Mouse (Mus musculus): ENCODE measurements around the gene Cps1.

The Cps1 gene

DNA sequence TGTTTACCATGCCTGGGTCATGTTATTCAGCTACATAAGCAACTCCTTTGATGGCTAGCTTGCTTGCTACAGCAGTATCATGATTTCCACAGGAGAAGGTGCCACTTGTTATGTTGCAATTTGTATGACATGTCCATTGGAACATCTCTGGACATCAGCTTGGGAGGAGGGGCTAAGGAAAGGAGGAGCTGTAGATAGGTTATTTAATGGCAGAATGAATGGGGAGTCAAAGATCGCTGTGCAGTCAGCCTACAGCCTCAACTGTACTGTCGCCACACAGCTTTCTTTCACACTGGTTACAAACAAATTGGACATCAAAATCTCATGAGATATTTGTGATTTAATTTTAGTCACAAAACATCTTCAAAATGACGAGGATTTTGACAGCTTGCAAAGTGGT, at the start of gene Cps1:
Gene Cps1 (plus strand): TSS at position 230 of the 400 bp plus-strand sequence.
- in situ Hi-C loops (cut with MseI, MboI) = no loop called here

DNA sequence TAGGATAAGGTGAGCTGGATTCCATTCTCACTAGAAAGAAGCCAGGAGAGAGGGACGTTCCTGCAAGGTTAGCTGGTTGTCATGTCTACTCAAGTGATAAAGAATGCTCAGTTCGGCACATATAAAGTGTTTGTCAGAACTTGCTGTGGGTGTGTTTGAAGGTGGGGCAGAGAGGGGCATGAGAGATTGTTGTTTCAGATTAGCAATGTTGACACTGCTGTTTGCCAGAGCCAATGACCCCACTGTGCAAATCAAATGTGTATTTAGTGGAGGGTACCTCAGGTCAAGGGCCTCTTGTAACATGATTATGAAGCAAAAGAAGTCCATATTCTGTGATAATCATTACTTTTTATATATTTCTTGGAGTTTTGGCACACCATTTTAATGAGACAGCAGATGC, 45.1 kb upstream of the Cps1 start:
- in situ Hi-C loops (cut with MseI, MboI) = no loop called here

DNA sequence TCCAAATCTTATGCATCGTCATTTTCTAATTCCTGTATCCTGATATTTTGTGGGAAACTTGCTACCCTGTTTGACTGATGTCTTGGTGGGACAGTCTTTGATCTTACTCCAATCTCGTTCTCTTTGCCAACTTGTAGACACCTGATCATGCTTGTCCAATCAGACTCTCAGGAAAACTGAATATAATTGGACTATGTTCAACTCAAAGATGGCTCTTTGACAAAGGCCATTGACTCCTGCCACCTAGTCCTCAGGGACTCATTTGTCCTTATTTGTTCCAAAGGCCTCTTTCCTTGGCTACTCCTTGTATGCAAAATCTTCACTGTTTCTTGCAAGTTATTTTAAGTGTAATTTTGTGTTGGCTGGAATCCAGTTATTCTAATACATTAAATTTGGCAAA, 44.2 kb upstream of the Cps1 start:
- in situ Hi-C loops (cut with MseI, MboI) = no loop called here

DNA sequence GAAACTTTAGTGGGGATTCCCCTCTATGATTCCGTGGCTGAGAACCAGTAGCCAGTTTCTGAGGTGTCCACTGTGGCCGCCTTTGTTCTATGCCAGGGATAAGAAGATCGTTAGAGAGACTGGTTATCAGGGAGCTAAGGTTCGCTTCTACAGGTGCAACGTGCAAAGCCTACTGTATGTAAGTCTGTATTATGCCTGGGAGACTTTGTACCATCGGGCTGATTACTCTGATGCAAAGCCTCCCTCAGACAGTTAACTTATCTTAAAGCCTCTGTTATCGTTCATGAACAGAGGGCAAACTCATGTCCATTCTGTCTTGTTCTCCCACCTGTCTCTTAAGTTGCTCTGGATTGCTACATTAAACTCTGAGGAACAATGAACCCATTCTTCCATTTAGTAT, 43.7 kb upstream of the Cps1 start:
- in situ Hi-C loops (cut with MseI, MboI) = no loop called here

DNA sequence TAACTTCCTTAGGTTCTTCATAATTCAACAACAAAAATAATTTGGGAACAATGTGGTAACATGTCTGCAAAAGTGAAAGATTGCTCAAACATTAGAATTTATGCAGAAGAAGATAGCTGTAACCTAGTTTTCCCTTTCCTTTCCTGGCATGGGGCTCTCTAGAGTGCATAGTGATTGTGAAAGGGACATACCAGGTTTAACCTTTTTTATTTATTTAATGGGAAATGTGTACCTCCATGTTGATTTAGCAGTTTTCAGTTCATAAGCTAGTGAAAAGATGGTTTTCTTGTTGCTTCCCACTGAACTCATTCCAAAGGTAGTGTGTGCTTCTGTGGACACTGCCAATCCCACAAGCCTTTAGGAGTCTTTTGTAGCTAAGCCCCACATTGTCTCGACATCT, 30.4 kb upstream of the Cps1 start:
- in situ Hi-C loops (cut with MseI, MboI) = no loop called here

DNA sequence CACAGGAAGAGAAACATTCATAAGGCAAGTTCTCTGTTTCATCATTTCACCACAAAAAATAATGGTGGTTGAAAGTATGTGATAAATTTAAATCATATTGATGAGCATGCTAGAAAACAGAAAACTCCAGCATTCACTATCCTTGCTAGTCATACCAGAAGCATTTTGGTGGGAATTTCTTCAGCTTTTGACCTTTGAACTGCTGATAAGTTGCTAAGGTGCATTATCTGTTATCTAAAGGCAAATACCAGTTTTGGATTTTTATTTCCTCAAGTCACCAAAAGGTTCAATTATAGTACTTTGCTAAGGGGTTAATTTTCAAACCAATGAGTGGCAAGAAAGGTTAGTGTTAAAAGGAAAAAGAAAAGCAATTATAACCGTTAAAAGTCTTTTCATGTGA, 23.6 kb upstream of the Cps1 start:
- in situ Hi-C loops (cut with MseI, MboI) = no loop called here

DNA sequence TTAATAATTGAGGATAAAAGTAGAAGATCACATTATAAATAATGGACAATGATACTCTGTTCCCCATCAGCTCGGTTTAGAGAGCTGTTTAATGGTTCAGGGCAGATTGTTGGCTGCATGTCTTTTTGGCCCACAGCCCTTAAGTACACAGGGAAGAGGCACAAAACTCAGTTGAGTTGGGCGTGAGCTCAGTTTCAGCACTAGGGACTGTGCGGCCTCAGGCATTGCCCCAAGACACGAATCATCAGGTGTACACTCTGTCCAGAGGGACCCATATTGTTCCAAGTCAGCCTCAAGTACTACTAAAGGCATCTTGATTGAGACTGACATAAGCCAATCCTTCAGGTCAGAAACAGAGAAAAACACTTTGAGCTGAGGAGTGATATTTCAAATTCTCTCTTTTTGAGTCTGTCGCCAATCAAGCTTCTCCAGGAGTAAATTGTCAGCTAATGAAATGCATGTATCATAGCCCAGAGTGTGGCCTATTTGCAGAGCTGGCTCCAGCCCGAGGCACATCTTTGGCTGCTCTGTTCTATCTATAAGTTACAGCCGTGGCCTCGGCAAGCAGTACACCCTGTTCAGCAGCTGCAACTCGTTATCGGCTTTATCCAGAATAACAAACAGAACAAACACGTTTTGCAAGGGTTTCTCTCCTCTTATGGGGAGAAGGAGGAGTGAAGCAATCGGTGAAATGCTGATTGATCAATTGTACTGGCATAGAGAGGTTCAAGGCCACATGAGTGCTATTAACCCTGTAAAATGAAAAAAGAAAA, 19.2 kb upstream of the Cps1 start:
- in situ Hi-C loops (cut with MseI, MboI) = no loop called here

DNA sequence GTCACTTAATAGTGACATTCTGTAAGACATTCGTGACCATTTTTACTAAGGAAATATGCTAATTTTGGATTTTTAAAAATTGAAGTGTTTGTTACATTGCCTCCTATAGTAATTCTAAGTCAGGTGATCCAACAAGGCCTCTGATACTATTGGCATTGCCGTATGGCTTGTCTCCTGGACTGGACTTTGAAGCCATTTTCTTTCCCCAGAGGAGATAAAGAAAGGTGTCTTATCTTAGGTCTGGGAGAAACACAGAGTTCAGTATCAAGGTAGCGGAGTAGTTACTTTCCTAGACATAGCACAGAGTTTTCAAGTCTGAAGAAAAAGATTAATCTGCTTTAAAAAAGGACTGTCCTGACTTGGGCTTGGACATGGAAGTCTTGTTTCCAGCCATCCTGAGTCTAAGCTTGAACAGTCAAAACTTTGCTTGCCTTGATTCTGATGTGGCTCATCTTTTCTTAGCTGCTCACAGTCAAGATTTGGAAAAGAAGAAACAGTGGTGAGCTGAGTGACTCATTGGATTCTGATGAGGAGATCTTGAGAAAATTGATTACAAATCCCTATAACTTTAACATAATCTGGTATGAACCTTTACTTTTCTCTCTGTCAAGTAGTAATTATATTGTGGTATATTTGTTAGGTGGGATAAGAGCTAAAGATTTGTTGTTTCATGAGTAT, 11.1 kb upstream of the Cps1 start:
- in situ Hi-C loops (cut with MseI, MboI) = no loop called here

DNA sequence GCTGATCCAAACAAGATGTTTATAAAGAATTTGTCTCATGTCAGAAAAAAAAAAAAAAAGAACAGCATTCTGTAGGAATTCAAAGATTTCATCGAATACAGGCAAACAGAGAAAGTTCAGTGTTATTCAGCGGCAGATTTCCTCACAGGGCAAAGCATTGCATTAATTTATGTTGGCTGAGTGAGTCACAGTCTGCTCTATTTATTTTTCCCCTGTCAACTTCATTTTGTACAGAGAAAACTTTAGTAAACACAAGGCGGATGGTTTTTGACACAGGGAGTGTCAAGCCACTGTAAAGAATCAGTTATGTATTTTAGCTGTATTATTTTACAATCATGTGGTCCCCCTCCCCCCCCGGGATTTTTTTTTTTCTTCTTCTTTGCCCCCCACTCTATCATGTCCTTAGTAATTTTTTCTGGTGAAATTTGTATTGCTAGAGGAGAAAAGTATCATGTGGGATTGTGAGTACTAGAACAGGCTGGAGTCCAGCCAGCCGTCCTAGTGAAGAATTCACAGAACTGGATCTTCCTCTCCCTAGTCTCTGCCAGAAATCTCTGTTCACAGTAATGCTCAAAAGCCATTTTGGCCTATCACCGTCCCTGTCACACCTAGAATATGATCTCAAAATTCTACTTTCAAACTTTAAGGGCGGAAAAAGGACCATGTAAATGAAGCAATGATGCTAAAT, 9.3 kb upstream of the Cps1 start:
- in situ Hi-C loops (cut with MseI, MboI) = no loop called here

DNA sequence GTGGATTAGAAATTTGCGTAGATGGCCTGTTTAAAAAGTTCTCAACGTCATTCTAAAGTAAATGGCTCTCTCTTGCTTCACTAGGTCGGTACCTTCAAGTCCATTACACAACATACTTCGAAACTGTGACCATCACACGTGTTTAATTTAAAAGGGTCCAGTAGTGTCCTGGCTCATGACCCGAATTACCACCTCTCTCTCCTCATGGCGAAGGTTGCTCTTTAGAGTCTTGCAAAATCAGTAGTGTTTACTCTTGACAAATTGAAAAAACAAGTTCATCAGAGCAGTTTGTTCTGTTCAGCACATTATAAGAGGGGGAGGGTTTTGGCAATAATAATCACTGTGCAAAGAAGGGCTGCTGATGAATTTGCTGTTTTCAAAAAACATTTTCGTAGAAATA, 6.3 kb upstream of the Cps1 start:
- in situ Hi-C loops (cut with MseI, MboI) = no loop called here

DNA sequence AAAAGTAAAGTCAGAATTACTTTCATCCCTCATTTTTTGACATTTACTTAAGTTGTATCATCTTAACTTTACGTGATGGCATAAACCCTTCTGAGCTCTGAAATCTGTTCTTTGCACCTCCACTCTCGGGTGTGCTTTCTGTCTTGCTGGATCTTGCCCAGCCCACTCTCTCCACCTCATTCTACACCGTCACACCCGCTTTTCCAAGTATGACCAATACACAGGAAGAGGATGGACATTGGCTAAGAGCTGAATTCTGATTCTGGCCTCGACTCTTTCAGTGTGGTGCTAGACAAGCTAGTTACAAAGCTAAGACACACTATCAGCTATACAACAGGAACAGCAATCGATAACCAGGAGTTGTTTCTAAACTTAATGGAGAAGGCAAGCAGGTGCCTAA, 5.0 kb upstream of the Cps1 start:
- in situ Hi-C loops (cut with MseI, MboI) = no loop called here

DNA sequence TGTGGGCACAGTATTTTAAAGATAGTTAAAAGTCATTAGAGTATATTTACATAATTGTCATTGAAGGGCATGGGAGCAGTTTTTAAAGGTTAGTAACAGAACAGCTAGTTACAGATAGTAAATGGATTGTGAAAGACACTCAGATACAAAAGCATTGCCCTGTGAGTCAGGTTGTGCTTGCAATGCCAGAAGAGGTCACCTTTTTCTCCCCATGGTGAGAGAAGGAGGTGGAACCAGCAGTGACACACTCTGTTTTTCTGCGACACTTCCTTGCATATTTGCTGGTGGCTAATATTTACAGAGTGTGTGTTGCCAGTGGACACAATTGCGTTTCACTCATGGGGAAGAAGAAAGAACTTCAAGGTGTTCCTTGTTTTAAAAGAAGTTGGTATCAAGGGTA, 2.6 kb downstream of the Cps1 start:
- in situ Hi-C loops (cut with MseI, MboI) = no loop called here

DNA sequence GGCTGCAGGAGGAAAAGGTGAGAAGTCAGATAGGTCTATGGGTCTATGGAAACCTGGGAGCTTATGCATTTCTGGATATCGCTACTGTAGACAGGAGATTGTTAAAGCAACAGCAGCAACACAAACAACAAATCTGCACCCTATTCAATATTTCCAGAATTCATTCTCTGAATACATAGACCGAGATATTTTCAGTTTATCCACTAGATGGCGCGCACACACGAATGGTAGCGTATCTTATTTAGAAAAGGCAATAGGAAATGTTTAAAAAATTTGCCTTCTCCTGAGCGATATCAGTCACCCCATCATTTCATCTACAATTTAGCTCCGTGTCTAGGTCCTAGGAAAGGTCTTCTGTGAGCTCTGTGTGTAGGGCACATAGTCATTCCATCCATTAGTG, 21.1 kb downstream of the Cps1 start:
- in situ Hi-C loops (cut with MseI, MboI) = no loop called here

DNA sequence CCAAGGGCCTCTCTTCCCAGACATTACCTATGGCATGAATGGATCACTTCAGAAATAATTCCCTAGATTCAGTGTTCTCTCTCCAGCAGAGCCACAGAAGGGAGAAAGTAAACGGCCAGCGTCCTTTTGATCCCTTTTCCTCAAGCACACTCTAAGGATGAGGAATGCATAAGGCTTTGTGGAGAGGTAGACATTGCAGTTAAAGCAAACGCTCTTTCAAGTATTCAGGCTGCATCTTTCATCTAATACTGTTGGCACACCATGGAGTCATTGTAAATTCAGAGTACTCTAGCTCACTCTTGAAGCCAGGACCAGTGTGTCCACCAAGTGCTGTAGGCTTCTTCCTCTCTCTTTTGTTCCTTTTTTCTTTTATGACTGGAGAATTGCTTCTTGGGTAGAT, 28.4 kb downstream of the Cps1 start:
- in situ Hi-C loops (cut with MseI, MboI) = no loop called here

DNA sequence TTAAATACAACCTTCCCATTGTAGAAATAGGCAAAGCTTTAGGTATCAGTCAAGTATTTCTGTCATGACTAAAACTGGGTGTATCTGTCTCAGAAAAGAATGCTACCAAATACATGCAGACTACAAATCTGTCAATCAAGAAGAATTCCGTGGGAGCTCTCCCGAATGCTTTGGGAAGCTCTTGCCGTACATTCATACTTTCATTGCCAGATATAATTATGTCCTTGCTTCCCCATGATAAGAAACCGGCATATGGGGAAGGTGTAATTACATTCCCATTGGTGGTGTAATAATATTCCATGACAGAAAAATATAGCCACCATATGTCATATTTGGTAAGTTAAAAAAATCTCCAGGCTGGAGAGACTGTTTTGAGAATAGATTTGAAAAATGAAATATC, 44.5 kb downstream of the Cps1 start:
- in situ Hi-C loops (cut with MseI, MboI) = no loop called here

DNA sequence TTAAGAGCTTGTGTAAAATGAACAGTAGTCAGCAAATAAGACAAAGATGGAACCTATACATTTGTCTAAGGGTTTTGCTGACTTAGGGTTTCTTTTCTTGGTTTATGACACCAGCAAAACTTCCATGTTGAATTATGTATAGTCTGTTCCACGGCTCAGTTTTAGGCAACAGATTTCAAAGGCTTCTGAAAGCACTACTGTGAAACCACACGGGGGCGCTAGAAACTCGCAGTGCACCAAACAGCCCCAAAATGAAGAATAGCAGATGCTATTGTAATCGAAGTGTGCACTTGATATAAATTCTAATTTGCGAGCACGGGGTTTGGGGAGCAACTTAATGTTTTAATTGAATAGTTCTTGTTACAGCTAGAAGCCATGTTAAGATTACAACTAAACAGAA, 58.3 kb downstream of the Cps1 start:
- in situ Hi-C loops (cut with MseI, MboI) = no loop called here

DNA sequence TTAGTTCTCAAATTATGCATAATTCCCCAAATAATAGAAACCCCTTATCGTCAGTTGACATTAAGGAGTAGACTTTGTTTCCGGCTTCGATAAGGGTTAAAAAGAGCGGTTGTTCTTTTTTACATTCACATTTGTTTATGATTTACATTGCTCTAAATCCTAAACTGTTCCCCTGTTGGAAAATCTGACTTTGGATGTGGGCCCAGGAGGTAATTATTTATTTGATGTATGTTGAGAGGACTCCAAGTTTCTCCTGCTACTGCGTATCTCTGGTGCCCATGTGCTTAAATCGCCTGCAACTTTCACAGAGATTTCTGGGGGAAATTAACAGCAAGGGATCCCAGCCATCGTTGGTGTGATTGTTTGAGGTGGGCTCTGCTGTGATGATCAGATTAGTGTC, 59.4 kb downstream of the Cps1 start:
- in situ Hi-C loops (cut with MseI, MboI) = no loop called here

DNA sequence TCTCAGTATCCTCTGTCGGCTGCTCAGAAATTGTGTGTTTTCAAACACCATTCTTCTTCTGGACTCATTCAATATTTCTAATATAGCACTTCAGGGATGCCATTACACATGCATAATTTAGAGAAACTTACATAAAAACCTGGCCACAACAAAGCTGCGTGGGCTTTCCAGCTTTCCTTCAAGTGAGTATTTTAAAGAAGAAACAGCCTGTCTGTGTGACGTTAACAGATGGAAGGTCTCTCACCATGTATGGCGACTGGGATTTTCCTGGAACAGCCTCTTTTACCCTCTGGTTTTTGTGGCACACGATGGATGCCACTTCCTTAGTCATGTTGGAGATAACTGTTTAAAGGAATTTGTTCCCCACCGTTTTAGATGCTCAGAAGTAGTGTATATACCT, 60.7 kb downstream of the Cps1 start:
- in situ Hi-C loops (cut with MseI, MboI) = no loop called here

DNA sequence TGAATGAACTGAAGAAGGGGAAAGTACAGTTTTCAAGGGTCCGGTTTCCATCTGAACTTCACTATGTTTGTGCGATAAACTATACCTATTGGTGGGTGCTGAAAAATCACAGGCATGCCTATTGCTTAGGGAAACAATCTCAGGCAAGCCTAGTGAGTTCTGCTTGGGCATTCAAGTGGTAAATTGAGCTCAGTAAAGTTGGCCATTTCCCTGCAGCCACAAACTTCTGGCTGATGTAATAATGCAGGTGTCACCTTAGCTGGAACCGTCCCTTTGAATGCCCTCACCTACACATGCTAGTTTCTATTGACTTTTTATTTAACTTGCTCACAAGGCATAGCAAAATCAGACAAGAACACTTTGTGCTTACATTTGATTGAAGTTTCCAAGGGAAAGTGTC, 61.3 kb downstream of the Cps1 start:
- in situ Hi-C loops (cut with MseI, MboI) = no loop called here

DNA sequence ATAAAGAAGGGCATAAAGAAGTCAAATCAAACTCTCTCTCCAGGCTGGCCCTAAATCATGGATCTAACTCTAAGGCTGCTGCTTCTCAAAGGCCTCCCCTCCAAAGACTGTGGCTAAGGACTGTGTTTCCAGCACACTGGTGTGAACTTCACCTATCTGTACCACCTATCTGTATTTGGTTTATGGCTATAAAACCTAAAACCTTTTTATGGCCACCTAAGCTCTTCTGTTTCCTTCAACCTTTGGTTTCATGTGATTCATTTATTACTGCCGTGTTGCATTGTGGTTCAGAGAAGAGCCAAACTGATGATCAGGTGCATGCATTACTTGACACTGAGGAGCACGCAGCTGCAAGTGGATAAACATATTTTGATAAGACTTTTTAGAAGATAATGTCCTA, 74.5 kb downstream of the Cps1 start:
- in situ Hi-C loops (cut with MseI, MboI) = no loop called here

DNA sequence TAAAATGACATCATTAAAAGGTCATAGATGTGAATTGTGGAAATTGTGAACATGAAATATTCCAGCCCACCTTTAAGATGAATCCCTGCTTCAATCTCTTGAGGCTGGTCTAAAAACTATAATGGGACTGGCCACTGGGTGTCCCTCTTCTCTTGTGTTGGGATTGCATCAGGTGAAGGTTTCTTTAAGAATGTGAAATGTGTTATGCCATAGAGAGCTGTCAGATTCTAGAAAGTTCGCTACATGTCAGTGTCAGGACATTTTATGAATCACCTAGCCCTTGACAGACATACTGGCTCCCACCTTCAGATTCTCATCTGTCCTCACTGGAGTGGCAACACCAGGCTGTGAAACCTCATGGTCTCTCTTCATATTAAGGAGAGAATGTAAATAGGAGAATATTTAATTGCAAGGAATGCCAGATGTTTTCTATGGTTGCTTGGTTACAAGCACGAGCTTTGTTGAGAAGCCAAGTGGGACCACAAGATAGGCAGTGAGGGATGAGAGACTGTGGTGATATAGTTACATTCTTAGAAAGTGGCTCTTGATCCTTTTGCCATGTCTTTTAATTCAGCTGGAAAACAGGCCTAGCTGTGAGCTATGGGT, 95.6 kb downstream of the Cps1 start:
- in situ Hi-C loops (cut with MseI, MboI) = no loop called here

DNA sequence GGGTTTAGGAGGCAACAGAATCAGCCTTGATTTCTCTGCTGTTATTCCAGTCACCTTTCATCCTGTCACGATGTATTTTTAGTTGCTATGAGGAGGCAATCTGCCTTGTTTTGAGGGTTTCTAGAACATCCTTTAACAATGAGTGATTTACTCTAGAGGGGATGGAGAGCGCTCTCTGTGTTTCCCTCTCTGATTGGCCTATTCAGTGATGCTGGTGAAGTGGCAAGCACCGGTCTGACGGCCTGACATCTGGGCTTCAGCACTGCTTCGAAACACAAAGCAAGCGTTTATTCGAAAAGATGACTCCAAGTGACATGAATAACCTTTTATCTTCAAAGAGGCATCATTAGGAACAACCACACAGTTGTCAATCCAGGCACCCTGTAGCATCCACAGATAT, 100.8 kb downstream of the Cps1 start:
- in situ Hi-C loops (cut with MseI, MboI) = no loop called here

DNA sequence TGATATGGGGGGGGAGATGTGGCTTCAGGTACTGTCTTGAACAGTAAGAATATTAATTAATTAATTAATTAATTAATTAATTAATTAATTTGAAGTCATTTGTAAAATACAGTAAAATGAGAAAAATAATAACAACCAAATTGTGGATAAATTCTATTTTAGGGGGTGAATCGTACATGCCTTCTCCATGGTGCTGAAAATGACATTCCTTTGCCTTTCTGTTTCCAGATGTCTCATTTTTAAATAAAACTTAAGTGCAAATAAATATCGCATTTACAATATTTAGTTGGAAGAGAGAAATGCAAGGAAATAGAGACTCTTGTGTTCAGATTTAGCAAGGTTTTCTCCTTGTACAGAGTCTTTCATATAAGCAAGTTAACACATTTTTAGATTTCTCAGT, 112.0 kb downstream of the Cps1 start:
- in situ Hi-C loops (cut with MseI, MboI) = no loop called here

Data from mouse trophoblast stem cell (cell line).